Mouse (Mus musculus) adrenal gland, postnatal 36 days (tissue): ENCODE data around the gene Casp9. TPM values are rescaled to one million over a fixed set of nuclear protein-coding genes. Genes with fewer than 3 reads are reported as not detected.

Source experiments
- DNase-seq, 2 experiments: peaks; one replicate each; pipeline ENCODE4 v3.0.0; 2021; ENCODE audit warnings: mixed read lengths in 1 of 2
- total RNA-seq, 2 experiments: library from RNA; stranded (reverse); gene quantifications; 2 replicates each; pipeline ENCODE4 v1.2.3; 2021

Casp9 gene
- total RNA-seq, 2 experiments from 2014 or later: 16.8 to 24.3 TPM

DNA sequence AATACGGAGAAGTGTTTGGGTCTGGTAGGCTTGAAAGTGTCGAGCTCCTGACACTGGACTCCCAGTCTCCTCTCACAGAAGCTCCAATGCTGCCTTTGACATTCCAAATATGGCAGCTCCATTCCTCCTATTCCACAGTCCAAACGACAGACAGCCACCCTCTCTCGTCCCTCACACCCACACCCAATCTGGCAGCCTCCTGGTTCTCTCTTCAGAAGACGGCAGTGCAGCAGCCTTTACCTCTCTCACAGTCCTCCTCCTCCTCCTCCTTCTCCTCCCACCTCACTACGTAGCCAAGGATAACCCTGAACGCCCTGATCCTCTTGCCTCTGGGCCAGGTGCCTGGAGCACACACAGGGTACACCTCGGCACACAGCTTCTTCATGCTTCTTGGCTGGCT, 13.6 kb upstream of the Casp9 start:
- DNase-seq: no peak

DNA sequence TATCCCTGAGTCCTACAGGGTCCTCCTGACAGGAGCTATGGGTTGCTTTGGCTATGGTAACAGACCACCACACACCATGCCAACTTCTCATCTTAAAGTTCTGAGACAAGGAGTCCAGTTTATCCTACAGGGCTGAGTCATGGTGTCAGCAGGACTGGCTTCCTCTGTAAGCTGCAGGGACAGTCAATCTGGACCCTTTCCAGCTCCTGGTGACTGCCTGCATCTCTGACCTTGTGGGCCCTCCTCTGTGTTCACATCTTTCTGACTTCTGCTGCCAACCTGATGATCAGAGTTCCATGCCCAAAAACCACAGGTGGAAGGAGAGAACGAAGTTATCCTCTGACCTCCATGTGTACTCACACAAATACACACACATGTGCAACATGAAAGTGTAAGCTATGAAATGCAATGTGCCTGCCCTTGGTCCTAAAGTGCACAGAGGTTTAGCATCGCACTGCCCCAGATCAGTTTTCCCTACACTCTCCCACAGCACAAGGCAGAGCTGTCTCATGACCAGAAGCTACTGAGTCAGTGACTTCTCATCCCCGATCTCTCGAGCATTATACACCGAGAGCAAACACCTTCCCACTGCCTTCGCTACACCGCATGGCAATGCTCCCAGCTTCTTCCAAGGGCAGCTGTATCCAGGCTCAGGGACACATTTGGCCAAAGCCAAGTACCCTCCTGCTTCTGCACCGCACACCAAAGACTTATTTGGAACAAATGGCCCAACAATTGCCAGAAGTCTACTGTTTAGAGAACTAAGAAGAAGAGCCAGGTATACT, 12.0 kb upstream of the Casp9 start:
- peak; percentile 81 for DNase-seq

DNA sequence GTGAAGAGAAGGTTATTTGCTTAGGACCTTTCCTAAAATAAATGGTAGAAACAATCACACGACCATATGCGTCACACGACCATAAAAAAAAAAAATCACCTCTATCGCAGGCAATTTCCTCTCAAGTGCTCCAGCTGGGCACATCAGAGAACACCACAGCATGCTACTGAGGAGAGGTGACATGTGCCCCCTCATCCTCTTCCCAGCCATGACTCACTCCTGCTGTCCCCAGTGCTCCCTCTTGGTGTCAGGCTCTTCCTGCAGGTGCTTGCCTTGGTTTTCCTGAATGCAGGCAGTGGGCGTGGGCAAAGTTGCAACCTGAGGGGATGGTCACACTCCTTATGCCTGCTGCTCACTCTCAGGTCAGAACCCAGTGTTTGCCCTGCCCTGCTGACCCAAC, 8.6 kb upstream of the Casp9 start:
- no peak for DNase-seq

DNA sequence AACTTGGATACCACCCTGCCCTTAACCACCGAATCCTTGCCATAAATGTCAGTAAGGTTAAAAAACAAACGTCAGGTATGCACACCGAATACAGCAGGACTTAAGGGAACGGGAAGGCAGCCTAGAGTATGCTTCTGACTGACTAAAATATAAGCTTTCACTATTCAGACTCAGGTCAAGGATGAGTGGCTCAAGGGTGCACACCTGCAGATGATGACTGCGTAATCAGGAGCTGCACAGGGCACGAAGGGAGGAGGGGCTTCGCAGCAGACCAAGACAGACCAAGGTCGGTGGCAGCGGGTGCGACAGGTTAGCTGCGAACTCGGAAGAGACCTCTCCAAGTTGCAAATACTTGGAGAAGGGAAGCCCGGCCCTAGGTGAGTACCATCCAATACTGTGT, 7.3 kb upstream of the Casp9 start:
- no peak for DNase-seq

DNA sequence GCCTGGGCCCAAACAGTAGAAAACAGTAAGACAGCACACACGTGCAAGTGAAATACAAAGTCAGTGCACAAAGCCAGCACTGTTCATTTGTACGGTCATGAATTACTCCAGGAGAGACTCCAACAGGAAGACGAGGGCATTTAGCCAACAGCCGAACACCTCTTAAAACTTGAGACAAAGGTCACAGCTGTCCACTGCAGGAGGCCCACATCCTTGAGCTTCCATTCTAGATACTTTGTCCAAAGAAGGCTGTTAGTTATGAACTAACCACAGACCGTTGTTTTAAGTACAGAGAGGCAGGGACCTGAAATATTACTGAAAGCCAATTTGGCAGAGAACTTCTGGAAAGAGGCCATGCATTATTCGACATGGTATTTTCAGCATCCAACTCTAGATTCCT, 6.4 kb upstream of the Casp9 start:
- DNase-seq: peak in 1 of 2 experiments; percentile 31

DNA sequence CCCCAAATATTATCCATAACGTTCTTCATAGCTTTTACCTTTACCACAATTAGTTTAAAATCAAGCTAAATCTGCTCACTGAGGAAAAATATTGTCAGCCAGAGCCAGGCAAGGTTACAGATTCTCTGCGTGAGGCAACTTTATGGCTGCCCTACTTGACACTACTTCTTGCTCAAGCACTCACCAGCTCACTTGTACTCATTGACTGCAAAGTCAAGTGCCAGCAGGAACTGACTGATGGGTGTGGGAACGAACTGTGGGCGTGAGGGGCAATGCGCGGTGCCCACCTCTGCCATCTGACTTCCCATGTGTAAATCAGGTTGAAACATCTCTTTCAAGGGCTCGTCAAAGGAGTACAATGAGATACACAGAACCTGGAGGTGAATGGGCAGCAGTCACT, 6.0 kb upstream of the Casp9 start:
- peak in 1 of 2 experiments; percentile 31 for DNase-seq

DNA sequence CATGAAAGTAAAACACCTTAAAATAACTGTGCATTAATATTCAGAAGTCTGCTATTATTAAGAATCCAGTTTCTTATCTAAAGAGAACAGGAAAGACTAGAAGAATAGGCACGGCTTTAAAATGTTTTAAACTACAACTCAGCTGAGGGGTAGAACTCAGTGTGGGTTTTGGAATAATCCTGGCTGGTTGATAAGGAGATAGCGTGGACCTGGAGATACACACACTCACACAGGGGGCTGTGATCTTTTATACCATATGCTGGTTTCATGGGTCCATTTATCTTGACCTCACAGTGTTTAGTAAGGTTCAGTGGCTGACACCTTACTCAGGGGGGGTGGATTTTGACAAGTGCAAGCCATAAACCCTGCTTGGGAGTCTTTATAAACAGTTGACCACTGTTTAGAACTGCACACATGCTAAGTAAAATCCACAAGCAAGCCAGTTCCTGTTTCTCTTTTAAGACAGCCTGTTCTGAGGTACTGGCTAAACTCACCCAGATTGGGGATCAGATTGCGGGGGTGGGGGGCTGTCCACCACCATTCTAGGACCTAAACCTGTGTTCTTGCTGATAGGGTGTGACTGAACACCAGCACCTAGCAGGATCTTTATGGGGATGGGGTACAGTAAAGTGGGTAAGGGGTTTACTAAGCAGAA, 3.7 kb upstream of the Casp9 start:
- no peak for DNase-seq

DNA sequence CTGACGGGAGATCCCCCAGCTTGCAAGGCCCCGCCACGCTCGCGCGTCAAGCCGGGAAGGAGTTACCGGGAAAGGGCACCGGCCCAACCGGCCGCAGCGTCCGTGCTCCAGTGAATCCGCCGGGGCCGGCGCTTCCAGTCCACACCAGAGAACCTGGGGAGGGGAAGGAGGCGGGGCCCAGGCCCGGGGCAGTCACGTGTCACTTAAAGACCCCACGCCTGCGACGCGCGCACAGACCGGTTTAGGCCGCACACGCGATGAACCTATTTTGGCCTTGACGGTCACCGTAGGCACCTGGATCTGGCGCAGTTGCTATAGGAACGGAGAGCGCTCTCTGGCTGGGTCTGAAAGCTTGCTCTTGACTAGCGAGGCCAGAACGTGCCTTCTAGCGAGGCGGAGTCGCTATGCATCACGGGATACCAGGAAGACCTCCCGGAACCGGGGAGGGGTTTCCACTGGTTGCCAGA, 2.9 kb upstream of the Casp9 start, which contains the start of gene Dnajc16:
Dnajc16 (minus strand) TSS at position 408 of the 467 bp plus-strand sequence.
- DNase-seq: peak; percentile 97 to 98

DNA sequence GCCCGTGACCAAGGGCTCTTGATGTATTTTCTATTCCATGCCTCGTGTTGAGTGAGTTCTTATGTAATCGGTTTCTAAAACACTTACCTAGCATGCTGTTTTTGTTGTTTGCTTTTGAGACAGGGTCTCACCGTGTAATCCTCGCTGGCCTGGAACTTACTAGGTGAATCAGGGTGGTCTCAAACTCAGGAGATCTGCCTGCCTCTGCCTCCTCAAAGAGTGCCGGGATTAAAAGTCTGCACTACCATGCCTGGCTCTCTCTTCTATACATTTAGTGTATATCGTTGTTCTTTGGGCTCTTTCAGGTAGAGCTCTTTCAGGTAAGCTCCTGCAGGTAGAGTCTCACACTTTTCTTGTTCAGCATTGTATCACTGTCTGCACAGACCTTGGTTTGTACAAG, 1.9 kb upstream of the Casp9 start:
- DNase-seq: no peak

DNA sequence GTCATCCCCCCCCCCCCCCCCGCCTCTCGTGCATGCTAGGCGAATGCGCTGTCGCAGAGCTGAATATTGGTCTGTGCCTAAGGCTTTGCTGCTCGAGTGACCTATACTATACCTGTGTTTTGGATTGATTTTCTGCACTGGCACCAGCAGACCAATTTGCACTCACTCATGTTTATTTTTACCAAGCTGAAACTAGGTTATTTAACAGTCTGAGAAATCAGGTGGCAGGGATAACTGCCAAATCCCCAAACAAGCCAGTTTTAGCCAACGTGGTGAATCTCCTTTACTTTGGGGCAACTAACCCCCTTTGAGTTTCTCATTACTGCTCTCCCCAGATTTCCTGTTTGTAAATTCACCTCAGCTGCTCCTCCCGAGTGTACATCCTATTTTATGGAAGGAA, 1.5 kb upstream of the Casp9 start:
- no peak for DNase-seq

DNA sequence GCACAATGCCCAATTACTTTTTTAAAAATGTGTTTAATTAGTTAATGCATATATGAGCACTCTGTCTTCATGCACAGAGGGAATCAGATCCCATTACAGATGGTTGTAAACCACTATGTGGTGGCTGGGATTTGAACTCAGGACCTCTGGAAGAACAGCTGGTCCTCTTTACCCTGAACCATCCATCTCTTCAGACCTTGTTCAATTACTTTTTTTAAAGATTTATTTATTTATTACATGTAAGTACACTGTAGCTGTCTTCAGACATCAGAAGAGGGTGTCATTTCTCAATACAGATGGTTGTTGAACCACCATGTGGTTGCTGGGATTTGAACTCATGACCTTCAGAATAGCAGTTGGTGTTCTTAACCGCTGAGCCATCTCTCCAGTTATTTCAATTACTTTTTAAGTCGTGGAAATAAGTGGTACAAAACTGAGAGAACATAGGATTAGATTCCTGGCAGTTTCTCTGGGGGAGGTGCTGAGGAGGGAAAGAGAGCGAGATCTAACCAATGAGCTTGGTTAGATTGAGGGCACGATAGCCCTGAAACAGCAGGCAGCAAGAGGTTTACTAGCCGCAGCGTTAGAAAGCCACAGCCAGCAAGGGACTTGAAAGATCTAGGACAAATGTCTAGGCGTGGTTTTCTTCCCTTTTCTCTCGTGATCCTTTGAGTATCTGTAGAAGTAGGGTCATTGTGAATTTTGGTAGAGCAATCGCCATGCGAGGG, 694 bp upstream of the Casp9 start:
- peak; percentile 20 to 45 for DNase-seq

DNA sequence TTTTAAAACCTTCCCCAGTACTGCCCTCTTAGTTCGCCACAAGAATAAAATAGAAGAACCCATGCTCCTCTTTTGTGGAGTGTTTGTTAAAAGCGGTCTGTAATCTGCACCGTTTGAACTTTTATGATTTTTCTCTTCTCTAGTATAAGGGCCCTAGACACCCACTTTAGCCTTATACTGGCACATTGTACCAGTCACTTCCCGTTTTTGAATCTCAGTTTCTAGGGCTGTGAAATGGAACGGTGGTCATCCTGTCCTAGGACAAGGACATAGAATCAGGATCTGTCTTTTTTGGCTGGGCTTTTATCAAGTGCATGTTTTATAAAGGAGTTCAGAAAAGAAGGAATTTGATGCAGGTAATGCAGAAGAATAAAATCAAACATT, 732 bp downstream of the Casp9 start:
- DNase-seq: no peak

DNA sequence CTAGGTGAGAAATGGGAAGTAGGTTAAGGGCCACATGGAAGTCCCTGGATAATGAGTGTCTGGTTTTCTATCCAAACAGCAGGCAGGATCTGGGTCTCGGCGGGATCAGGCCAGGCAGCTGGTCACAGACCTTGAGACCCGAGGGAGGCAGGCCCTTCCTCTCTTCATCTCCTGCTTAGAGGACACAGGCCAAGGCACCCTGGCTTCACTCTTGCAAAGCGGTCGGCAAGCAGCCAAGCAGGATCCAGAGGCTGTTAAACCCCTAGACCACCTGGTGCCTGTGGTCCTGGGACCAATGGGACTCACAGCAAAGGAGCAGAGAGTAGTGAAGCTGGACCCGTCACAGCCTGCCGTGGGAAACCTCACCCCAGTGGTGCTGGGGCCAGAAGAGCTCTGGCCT, 2.9 kb downstream of the Casp9 start:
- DNase-seq: no peak

DNA sequence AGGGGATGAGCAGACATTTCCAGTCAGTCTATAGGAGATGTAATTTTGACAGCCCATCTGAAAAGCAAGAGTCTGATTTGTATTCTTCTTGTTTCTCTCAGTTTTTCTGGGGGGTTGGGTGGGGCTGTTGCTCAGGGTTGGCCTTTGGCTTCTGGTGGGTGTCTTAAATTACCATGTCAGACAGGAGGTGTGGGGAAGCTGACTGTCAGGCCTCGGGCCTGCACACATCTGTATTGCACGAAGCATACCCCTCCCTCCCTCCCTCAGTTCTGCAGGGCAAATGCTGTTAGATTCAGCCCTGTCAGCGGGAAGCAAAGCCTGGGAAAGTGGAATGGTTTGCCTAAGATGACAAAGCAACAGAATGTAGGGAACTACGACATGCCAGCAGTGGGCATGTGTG, 3.5 kb downstream of the Casp9 start:
- no peak for DNase-seq

DNA sequence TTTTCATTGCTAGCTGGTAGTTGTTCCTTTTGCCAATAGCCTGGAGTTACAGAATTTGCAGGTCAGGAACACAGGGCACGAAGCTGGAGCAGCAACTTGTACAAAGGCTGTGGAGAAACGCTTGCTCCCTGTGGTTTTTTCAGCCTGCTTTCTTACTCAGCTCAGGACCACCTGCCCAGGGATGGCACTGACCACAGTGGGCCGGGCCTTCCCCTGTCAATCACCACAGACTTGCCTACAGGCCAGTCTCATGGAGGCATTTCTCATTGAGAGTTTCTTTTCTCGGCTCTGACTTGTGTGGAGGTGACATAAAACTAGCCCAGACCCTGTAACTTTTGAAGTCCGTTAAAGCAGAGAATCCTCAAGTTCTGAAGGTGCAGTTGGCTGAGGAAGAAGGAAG, 4.1 kb downstream of the Casp9 start:
- no peak for DNase-seq

DNA sequence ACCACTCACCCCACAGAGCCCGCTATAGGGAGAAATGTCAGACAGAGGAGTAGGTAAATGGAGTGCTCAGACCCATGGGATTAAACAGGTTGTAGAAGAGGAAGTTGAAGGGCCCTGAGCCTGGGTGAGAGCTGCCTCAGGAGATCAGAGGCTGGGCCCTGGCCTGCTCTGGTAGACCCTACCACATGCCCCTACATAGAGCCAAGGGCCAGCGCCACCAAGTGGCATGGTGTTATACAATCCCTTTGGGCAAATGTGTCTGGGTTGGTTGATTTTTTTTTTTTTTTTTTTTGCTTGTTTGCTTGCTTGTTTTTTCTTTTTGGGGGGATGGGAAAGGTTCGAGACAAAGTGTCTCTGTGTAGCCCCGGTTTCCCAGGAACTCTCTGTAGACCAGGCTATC, 10.7 kb downstream of the Casp9 start:
- DNase-seq: no peak

DNA sequence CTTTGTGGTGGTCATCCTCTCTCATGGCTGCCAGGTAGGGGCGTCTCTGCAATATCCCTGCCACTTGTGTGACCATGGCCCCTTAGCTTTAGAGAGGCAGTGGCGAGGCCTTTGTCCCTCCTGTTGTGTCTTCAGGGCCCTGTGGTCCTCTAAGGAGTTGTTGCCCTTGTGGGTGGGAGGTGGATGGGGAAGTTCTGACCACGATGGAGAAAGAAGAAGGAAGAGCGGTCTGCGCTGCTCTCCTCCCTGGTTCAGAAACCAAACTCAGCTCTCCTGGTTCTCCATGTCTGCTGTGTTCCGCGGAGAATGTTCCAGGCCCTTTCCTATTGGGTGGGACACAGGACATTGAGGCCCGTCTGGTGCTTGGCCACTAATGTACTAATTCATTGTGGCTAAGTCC, 12.5 kb downstream of the Casp9 start:
- no peak for DNase-seq

DNA sequence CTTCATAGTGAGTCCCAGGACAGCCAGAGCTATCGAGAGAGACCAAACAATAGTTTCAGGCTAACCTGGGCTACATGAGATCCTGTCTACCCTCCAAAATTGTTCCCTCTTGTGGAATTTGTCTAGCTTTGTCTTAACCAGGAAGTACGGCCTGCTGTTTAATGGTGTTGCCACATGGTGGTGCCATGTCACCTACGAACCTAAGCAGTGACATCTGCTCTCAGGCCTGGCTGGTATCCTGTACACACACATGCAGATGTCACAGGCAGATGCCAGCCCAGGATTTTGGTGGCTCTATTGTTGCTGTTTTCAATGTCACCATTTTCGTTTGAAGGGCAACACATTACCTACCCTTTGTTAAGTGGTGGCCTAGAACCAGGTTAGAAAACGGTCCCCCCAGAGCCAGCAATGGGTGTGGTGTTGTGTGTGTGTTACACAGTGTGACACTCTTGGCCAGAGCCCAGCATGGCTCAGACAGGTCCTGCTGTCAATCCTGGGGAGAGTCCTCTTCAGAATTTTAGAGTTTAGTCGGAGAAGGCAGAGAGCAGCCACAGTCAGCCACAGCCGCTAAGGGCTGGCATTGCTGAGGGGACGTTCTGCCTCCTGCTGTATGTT, 16.5 kb downstream of the Casp9 start:
- DNase-seq: peak; percentile 41

DNA sequence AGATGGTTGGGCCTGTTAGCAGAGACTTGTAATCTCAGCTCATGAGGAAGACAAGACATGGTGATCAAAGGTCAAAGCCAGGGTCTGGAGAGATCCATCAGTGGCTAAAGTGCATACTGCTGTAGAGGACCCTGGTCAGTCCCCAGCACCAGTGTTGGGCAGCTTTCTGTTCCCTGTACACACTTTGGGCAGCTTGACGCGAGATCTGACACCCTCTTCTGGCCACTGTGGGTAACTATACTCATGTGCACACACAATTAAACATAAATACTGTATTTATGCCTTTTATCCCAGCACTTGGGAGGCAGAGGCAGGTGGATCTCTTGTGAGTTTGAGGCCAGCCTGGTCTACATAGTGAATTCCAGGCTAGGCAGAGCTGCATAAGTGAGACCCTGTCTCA, 17.6 kb downstream of the Casp9 start:
- no peak for DNase-seq

DNA sequence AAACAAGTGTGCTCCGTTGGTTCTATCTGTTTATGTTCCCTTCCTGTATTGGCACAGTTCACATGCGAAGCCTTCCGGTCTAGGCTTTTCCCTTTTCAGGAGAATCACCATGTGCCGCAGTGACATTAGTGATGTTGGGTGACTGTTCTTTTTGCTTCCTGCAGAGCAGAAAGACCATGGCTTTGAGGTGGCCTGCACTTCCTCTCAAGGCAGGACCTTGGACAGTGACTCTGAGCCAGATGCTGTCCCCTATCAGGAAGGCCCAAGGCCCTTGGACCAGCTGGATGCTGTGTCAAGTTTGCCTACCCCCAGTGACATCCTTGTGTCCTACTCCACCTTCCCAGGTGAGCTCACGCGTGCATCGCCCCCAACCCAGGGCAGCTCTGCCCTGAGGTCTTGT, 18.0 kb downstream of the Casp9 start:
- no peak for DNase-seq

DNA sequence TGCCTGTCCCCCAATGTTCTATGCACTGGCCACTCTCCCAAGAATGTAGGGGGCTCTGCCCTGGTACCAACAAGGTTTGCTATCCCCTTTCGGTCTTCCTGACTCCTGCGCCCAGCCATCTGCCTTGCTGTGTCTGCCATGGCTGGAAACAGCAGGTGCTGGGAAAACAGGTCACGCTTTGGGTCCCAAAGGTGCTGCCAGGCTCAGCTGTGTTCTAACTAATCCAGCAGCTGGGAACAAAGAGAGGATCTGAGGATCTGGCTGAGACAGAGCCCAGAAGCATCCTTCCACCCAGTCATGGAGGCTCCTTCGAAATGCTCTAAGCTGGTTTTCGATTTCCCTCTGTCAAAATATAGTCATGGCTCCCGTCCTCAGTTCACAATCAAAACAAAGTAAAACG, 22.9 kb downstream of the Casp9 start:
- DNase-seq: no peak

DNA sequence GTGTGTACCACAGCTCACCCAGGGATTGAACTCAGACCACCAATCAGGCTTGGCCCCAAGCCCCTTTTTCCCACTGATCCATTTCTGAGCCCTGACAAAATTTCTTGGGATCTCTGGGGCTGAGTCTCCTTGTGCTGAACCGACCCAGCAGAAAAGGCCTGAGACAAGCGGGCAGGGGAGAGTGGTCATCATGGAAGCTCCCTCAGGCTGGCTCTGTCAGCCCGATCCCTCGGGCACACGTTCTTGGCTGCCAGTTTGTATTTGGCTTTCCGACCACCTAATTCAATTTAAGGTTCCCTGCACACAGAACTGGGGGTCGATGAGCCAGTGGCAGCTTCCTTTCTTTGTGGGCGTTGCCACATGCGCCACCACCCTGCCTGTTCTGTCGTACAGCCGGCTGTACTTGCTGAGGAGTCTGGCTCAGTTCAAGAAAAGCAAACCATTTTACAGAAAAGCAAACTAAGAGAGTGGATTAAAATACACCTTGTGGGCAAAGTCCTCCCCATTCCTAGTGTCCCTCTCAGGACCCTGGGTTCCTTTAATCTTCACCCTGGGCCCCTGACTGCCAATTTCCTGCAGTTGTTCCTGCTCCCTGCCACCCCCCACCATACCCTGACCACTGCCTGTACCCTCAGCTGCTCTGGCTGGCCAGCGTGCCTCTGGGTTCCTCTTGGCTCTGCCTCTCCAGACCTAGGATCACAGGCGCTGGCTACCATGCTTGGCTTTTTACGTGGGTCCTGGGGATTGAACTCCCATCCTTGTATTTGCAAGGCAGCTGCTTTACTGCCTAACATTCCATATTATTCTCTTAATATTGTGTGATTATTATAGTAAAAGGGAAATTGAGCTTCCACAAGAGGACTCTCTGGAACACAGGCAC, 23.6 kb downstream of the Casp9 start:
- no peak for DNase-seq
